Mouse (Mus musculus) stomach, postnatal 0 days (tissue): ENCODE data around the gene Kdm2a.

Source experiments
- CTCF ChIP-seq: IDR thresholded peaks from 2 replicates; pipeline ENCODE4 v1.5.1; 2016; ENCODE audit warnings: antibody characterized with exemption, low read depth, mild to moderate bottlenecking, moderate library complexity
- EP300 ChIP-seq: optimal IDR thresholded peaks from 2 replicates; pipeline ENCODE3; 2016; ENCODE audit warnings: antibody characterized with exemption

DNA sequence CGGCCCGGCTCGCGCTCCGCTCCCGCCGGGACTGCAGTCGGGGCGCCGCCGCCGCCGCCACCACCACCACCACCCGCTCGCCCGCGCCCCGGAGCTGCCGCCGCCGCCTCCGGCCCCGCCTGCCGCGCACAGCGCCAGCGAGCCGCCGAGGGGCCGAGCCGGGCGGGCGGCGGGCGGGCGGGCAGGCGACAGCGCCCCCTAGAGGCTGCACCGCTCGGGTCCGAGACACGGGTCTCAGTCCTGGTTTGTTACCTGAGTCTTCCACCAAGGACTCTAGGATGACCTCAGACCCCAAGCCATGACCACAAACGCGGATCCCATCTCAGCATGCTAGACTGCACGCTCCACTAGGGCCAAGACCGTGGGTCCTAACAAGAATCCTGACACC is 91.9 kb downstream of the Kdm2a start, which contains the start of gene Grk2:
- TF ChIP-seq CTCF (peak; percentile 71), EP300 (no peak)
